Mouse (Mus musculus): ENCODE results near the gene Cpsf6. TPM values are rescaled to one million over a fixed set of nuclear protein-coding genes. Genes with fewer than 3 reads are reported as not detected.

The Cpsf6 gene
- polyA plus RNA-seq, 1 experiment from 2014 or later: 110 TPM

DNA sequence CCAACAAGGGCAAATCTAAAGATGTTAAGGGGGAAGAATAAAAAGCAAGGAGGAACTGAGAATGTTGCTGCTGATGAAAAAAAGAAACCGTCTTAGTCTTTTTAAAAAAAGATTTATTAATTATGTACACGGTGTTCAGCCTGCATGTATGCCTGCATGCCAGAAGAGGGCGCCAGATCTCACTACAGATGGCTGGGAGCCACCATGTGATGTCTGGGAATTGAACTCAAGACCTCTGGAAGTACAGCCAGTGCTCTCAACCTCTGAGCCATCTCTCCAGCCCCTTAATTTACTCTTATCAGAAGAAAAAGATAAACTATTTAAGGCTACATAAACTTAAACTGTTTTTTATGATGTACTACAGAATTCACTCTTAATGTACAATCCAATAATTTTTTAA is 16.7 kb downstream of the Cpsf6 start:
- Histone ChIP-seq H3K36me3 (ENCODE audit: control insufficient read depth, insufficient read depth, low read length) (peaks cover 6% of the 10 kb centered on the region), H3K4me1 (ENCODE audit: control insufficient read depth, insufficient read depth, low read length) (no peaks in the 10 kb centered on the region), H3K27ac (ENCODE audit: low read length) (no peak overlapping the region), H3K27me3 (replicated peaks; ENCODE audit: control insufficient read depth, insufficient read depth, low read length) (no peaks in the 10 kb centered on the region), H3K4me2 (ENCODE audit: low read depth, low read length) (no peak overlapping the region), H3K9ac (ENCODE audit: low read depth, low read length) (no peak overlapping the region), H3K9me3 (ENCODE audit: control insufficient read depth, low read length) (no peaks in the 10 kb centered on the region), H3K4me3 (ENCODE audit: low read length) (no peak overlapping the region)
- no peak for ATAC-seq
- 36% methylated on average over 3 of the region's 3 CpGs for WGBS

- Histone ChIP-seq H3K9me3 (ENCODE audit: control insufficient read depth, low read length) (no peaks in the 10 kb centered on the region), H3K9ac (ENCODE audit: low read depth, low read length) (no peak overlapping the region), H3K4me3 (ENCODE audit: low read length) (no peak overlapping the region), H3K4me1 (ENCODE audit: control insufficient read depth, insufficient read depth, low read length) (no peaks in the 10 kb centered on the region), H3K4me2 (ENCODE audit: low read depth, low read length) (no peak overlapping the region), H3K27me3 (replicated peaks; ENCODE audit: control insufficient read depth, insufficient read depth, low read length) (no peaks in the 10 kb centered on the region), H3K36me3 (ENCODE audit: control insufficient read depth, insufficient read depth, low read length) (peaks cover 14% of the 10 kb centered on the region), H3K27ac (ENCODE audit: low read length) (no peak overlapping the region)
- WGBS: 85% methylated on average over 11 of the region's 11 CpGs
- ATAC-seq: no peak
These were observed 20.9 kb downstream of the Cpsf6 start for GRCm38 (mm10) chr10:117358891-117359290.

GRCm38 (mm10) chr10:117343000-117343399 is 36.8 kb downstream of the Cpsf6 start:
- ATAC-seq: no peak
- Histone ChIP-seq H3K4me2 (ENCODE audit: low read depth, low read length) (no peak overlapping the region), H3K4me1 (ENCODE audit: control insufficient read depth, insufficient read depth, low read length) (no peaks in the 10 kb centered on the region), H3K27me3 (replicated peaks; ENCODE audit: control insufficient read depth, insufficient read depth, low read length) (no peaks in the 10 kb centered on the region), H3K9ac (ENCODE audit: low read depth, low read length) (no peak overlapping the region), H3K4me3 (ENCODE audit: low read length) (no peak overlapping the region), H3K9me3 (ENCODE audit: control insufficient read depth, low read length) (no peaks in the 10 kb centered on the region), H3K27ac (ENCODE audit: low read length) (no peak overlapping the region), H3K36me3 (ENCODE audit: control insufficient read depth, insufficient read depth, low read length) (no peaks in the 10 kb centered on the region)
- 77% methylated on average over 4 of the region's 4 CpGs for WGBS

- H3K27ac ChIP-seq (ENCODE audit: low read length): no peak overlapping the region
- no peak overlapping the region for H3K4me2 ChIP-seq (ENCODE audit: low read depth, low read length)
- ATAC-seq: no peak
- H3K36me3 ChIP-seq (ENCODE audit: control insufficient read depth, insufficient read depth, low read length): no peaks in the 10 kb centered on the region
- H3K9me3 ChIP-seq (ENCODE audit: control insufficient read depth, low read length): no peaks in the 10 kb centered on the region
- no peak overlapping the region for H3K4me3 ChIP-seq (ENCODE audit: low read length)
- H3K27me3 ChIP-seq (replicated peaks; ENCODE audit: control insufficient read depth, insufficient read depth, low read length): no peaks in the 10 kb centered on the region
- WGBS: 63% methylated on average over 2 of the region's 2 CpGs
- no peak overlapping the region for H3K9ac ChIP-seq (ENCODE audit: low read depth, low read length)
- no peaks in the 10 kb centered on the region for H3K4me1 ChIP-seq (ENCODE audit: control insufficient read depth, insufficient read depth, low read length)
These were observed 37.4 kb downstream of the Cpsf6 start for GRCm38 (mm10) chr10:117342406-117342805.

- H3K4me2 ChIP-seq (ENCODE audit: low read depth, low read length): no peak overlapping the region
- no peak overlapping the region for H3K4me3 ChIP-seq (ENCODE audit: low read length)
- no peaks in the 10 kb centered on the region for H3K4me1 ChIP-seq (ENCODE audit: control insufficient read depth, insufficient read depth, low read length)
- H3K27me3 ChIP-seq (replicated peaks; ENCODE audit: control insufficient read depth, insufficient read depth, low read length): no peaks in the 10 kb centered on the region
- H3K9ac ChIP-seq (ENCODE audit: low read depth, low read length): no peak overlapping the region
- no peak for ATAC-seq
- H3K27ac ChIP-seq (ENCODE audit: low read length): no peak overlapping the region
- H3K36me3 ChIP-seq (ENCODE audit: control insufficient read depth, insufficient read depth, low read length): no peaks in the 10 kb centered on the region
- WGBS: 71% methylated on average over 4 of the region's 4 CpGs
- no peaks in the 10 kb centered on the region for H3K9me3 ChIP-seq (ENCODE audit: control insufficient read depth, low read length)
These were observed 38.8 kb downstream of the Cpsf6 start for GRCm38 (mm10) chr10:117341029-117341428.

DNA sequence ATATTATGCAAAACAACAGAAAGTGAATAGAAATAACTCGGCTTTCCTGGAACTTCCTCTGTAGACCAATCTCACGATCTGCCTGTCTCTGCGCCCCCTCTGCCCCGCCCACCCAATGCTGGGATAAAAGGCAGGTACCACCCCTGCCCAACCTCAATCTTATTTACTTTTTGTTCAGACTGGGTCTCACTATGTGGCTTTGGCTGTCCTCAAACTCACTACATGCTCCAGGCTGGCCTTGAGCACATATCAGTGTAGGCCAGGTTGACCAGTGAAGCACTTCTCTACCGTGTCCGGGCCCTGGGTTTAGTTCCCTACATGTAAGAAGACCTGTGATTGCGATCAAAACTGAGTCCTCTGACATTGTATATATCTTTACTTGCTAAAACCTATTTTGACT is 40.6 kb downstream of the Cpsf6 start:
- WGBS: 74% methylated on average over 7 of the region's 7 CpGs

GRCm38 (mm10) chr10:117337946-117338345 is 41.9 kb downstream of the Cpsf6 start:
- H3K4me1 ChIP-seq (ENCODE audit: control insufficient read depth, insufficient read depth, low read length): no peaks in the 10 kb centered on the region
- H3K9ac ChIP-seq (ENCODE audit: low read depth, low read length): no peak overlapping the region
- no peaks in the 10 kb centered on the region for H3K27me3 ChIP-seq (replicated peaks; ENCODE audit: control insufficient read depth, insufficient read depth, low read length)
- no peak overlapping the region for H3K4me3 ChIP-seq (ENCODE audit: low read length)
- ATAC-seq: 0 out of 2 replicates have a peak, but pooled peaks have one; percentile 22
- H3K27ac ChIP-seq (ENCODE audit: low read length): no peak overlapping the region
- H3K9me3 ChIP-seq (ENCODE audit: control insufficient read depth, low read length): no peaks in the 10 kb centered on the region
- H3K4me2 ChIP-seq (ENCODE audit: low read depth, low read length): no peak overlapping the region
- no peaks in the 10 kb centered on the region for H3K36me3 ChIP-seq (ENCODE audit: control insufficient read depth, insufficient read depth, low read length)

More for the DNA sequence above, 40.6 kb downstream of the Cpsf6 start:
- Histone ChIP-seq H3K9me3 (ENCODE audit: control insufficient read depth, low read length) (no peaks in the 10 kb centered on the region), H3K27me3 (replicated peaks; ENCODE audit: control insufficient read depth, insufficient read depth, low read length) (no peaks in the 10 kb centered on the region), H3K27ac (ENCODE audit: low read length) (no peak overlapping the region), H3K4me1 (ENCODE audit: control insufficient read depth, insufficient read depth, low read length) (no peaks in the 10 kb centered on the region), H3K4me2 (ENCODE audit: low read depth, low read length) (no peak overlapping the region), H3K9ac (ENCODE audit: low read depth, low read length) (no peak overlapping the region), H3K4me3 (ENCODE audit: low read length) (no peak overlapping the region), H3K36me3 (ENCODE audit: control insufficient read depth, insufficient read depth, low read length) (no peaks in the 10 kb centered on the region)
- no peak for ATAC-seq

- Histone ChIP-seq H3K4me3 (ENCODE audit: low read length) (no peak overlapping the region), H3K9ac (ENCODE audit: low read depth, low read length) (no peak overlapping the region), H3K4me2 (ENCODE audit: low read depth, low read length) (no peak overlapping the region), H3K27ac (ENCODE audit: low read length) (no peak overlapping the region), H3K4me1 (ENCODE audit: control insufficient read depth, insufficient read depth, low read length) (no peaks in the 10 kb centered on the region), H3K9me3 (ENCODE audit: control insufficient read depth, low read length) (no peaks in the 10 kb centered on the region), H3K36me3 (ENCODE audit: control insufficient read depth, insufficient read depth, low read length) (no peaks in the 10 kb centered on the region), H3K27me3 (replicated peaks; ENCODE audit: control insufficient read depth, insufficient read depth, low read length) (no peaks in the 10 kb centered on the region)
- peak; percentile 32; the same call in 1 of the 2 replicates for ATAC-seq
- WGBS: 37% methylated on average over 4 of the region's 4 CpGs
These were observed 44.2 kb downstream of the Cpsf6 start for GRCm38 (mm10) chr10:117335649-117336048.

- ATAC-seq: no peak
- Histone ChIP-seq H3K27me3 (replicated peaks; ENCODE audit: control insufficient read depth, insufficient read depth, low read length) (no peaks in the 10 kb centered on the region), H3K9ac (ENCODE audit: low read depth, low read length) (no peak overlapping the region), H3K4me2 (ENCODE audit: low read depth, low read length) (no peak overlapping the region), H3K9me3 (ENCODE audit: control insufficient read depth, low read length) (no peaks in the 10 kb centered on the region), H3K4me3 (ENCODE audit: low read length) (no peak overlapping the region), H3K27ac (ENCODE audit: low read length) (no peak overlapping the region), H3K4me1 (ENCODE audit: control insufficient read depth, insufficient read depth, low read length) (no peaks in the 10 kb centered on the region), H3K36me3 (ENCODE audit: control insufficient read depth, insufficient read depth, low read length) (no peaks in the 10 kb centered on the region)
- 73% methylated on average over 5 of the region's 5 CpGs for WGBS
These were observed 49.3 kb downstream of the Cpsf6 start for GRCm38 (mm10) chr10:117330521-117330920.

DNA sequence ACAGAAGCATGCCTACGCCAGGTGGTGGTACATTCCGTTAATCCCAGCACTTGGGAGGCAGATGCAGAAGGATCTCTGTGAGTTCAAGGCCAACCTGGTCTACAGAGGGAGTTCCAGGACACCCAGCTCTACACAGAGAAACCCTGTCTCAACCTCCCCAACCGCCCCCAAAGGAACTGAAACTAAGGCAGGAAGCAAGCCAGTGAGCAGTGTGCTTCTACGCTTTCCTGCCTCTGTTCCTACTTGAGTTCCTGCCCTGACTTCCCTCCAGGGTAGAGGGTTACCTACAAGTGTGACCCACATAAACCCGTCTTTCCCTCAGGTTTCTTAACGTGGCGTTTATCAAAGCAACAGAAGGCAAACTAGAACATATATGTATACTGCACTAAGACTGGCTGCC is 56.0 kb downstream of the Cpsf6 start:
- H3K9me3 ChIP-seq (ENCODE audit: control insufficient read depth, low read length): no peaks in the 10 kb centered on the region
- no peak overlapping the region for H3K9ac ChIP-seq (ENCODE audit: low read depth, low read length)
- no peak overlapping the region for H3K4me2 ChIP-seq (ENCODE audit: low read depth, low read length)
- no peak overlapping the region for H3K4me3 ChIP-seq (ENCODE audit: low read length)
- no peak for ATAC-seq
- no peaks in the 10 kb centered on the region for H3K36me3 ChIP-seq (ENCODE audit: control insufficient read depth, insufficient read depth, low read length)
- WGBS: 82% methylated on average over 7 of the region's 7 CpGs
- no peaks in the 10 kb centered on the region for H3K27me3 ChIP-seq (replicated peaks; ENCODE audit: control insufficient read depth, insufficient read depth, low read length)
- no peaks in the 10 kb centered on the region for H3K4me1 ChIP-seq (ENCODE audit: control insufficient read depth, insufficient read depth, low read length)
- no peak overlapping the region for H3K27ac ChIP-seq (ENCODE audit: low read length)
